Mouse (Mus musculus) liver, embryonic 14.5 days (tissue): ENCODE results near the gene Il17rd. TPM values are rescaled to one million over a fixed set of nuclear protein-coding genes. Genes with fewer than 3 reads are reported as not detected.

Experiments
- ATAC-seq: fragments of 200-750 bp; cut with Nextera tagmentation; 2 replicates; pipeline ENCODE4 v1.8.0; 2017; ENCODE audit warnings: moderate number of reproducible peaks, mild to moderate bottlenecking, moderate library complexity; ENCODE audit not compliant: insufficient read depth
- DNase-seq, 3 experiments: peaks; one replicate each; pipeline ENCODE4 v3.0.0-alpha.2; 2012 to 2013; ENCODE audit warnings: low read depth in 3 of 3, low spot score in 3 of 3
- H3K27ac ChIP-seq: fragments of 300-500 bp; sonication (generic); 2 replicates; pipeline ENCODE4 v1.5.1; 2014; ENCODE audit warnings: moderate library complexity, mild to moderate bottlenecking, control low read depth, inconsistent platforms
- H3K27me3 ChIP-seq: fragments of 300-500 bp; sonication (generic); 2 replicates; pipeline ENCODE4 v1.6.1; 2014; ENCODE audit warnings: mild to moderate bottlenecking, low read length, moderate library complexity; ENCODE audit not compliant: control insufficient read depth, insufficient read depth
- H3K36me3 ChIP-seq: fragments of 300-500 bp; sonication (generic); replicated peaks from 2 replicates; pipeline ENCODE4 v1.6.1; 2014; ENCODE audit warnings: low read depth; ENCODE audit not compliant: control insufficient read depth, insufficient read depth
- H3K4me1 ChIP-seq, 2 experiments: fragments of 200-500 bp in 1 of 2; fragments of 300-500 bp in 1 of 2; sonication (generic) in 1 of 2; replicated peaks; 2 replicates each; pipeline ENCODE4 v1.6.1; 2012 to 2014; ENCODE audit warnings: antibody characterized with exemption in 1 of 2, inconsistent platforms in 1 of 2, low read length in 1 of 2; ENCODE audit not compliant: control insufficient read depth in 2 of 2, insufficient read depth in 2 of 2
- H3K4me2 ChIP-seq: fragments of 300-500 bp; sonication (generic); 2 replicates; pipeline ENCODE4 v1.6.1; 2014; ENCODE audit warnings: low read depth, mild to moderate bottlenecking, control low read depth, moderate library complexity
- H3K4me3 ChIP-seq, 2 experiments: fragments of 200-500 bp in 1 of 2; fragments of 300-500 bp in 1 of 2; sonication (generic) in 1 of 2; 2 replicates each; pipeline ENCODE4 v1.5.1; 2012 to 2014; ENCODE audit warnings: low read depth in 2 of 2, low read length in 2 of 2, mild to moderate bottlenecking in 2 of 2, control low read depth in 1 of 2, inconsistent platforms in 1 of 2, moderate library complexity in 1 of 2; ENCODE audit not compliant: insufficient read depth in 1 of 2
- H3K9ac ChIP-seq: fragments of 300-500 bp; sonication (generic); replicated peaks from 2 replicates; pipeline ENCODE4 v1.6.1; 2014; ENCODE audit warnings: mild to moderate bottlenecking, control low read depth, moderate library complexity
- H3K9me3 ChIP-seq: fragments of 300-500 bp; sonication (generic); 2 replicates; pipeline ENCODE4 v1.6.1; 2016; ENCODE audit warnings: low read length, mixed read lengths; ENCODE audit not compliant: control insufficient read depth
- CTCF ChIP-seq: IDR thresholded peaks from 2 replicates; pipeline ENCODE4 v1.5.1; 2016; ENCODE audit warnings: antibody characterized with exemption, low read depth, control low read depth
- EP300 ChIP-seq: IDR thresholded peaks from 2 replicates; pipeline ENCODE4 v1.6.1; 2016; ENCODE audit warnings: antibody characterized with exemption, low read depth
- WGBS: fragments of 180-500 bp; shearing (Covaris S2); extraction: QIAGEN DNeasy Blood & Tissue Kit; methylation state at CpG from one replicate; pipeline ENCODE4 v1.1.7; 2014; ENCODE audit not compliant: insufficient replicate concordance; 5-methylcytosine and 5-hydroxymethylcytosine counted together
- polyA plus RNA-seq, 2 experiments: library from polyadenylated mRNA; depleted of rRNA in 1 of 2; stranded (reverse) in 1 of 2; unstranded in 1 of 2; fragments of >200 nt; fragmentation: Nextera tagmentation in 1 of 2; extraction: Ambion mirVana in 1 of 2; gene quantifications; 2 replicates each; pipeline versions ENCODE4 v1.2.1 to v1.2.3; 2012 to 2014

The Il17rd gene
- polyA plus RNA-seq, 2 experiments = 0.03 to 0.09 TPM

DNA sequence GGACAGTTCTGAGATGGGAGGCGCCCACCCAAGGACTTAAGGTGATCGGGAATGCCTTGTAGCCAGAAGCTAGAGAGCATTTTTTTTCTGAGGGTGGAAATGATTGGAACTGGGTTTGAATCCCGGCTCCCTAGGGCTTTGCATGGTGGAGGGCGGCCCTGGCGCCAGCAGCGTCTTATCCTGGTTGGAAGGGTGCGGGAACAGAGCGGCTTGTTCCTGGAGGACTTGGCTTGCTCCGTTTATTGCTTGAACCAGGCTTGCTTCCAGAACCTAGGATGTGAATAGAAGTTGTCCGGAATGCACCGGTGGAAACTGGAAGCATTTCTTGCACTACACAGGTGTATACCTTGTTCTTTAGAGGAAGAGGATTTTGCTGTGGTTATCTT is 76.5 kb downstream of the Il17rd start:
- WGBS = 16% methylated on average over 11 of the region's 11 CpGs
- Histone ChIP-seq H3K4me1 (no peaks in the 10 kb centered on the region), H3K27ac (no peak overlapping the region), H3K4me3 (peak overlapping the region; percentile 35 to 47), H3K36me3 (no peaks in the 10 kb centered on the region), H3K27me3 (peaks cover 11% of the 10 kb centered on the region), H3K9ac (no peak overlapping the region), H3K4me2 (peak overlapping the region; percentile 62), H3K9me3 (no peaks in the 10 kb centered on the region)
- TF ChIP-seq EP300 (no peak), CTCF (no peak)
- DNase-seq = no peak
- no peak for ATAC-seq

- Histone ChIP-seq H3K4me1 (no peaks in the 10 kb centered on the region), H3K36me3 (no peaks in the 10 kb centered on the region), H3K4me3 (no peak overlapping the region), H3K9me3 (no peaks in the 10 kb centered on the region), H3K9ac (no peak overlapping the region), H3K27me3 (peaks cover 11% of the 10 kb centered on the region), H3K4me2 (no peak overlapping the region), H3K27ac (no peak overlapping the region)
- ATAC-seq (no peak), DNase-seq (no peak)
- TF ChIP-seq EP300 (no peak), CTCF (no peak)
- WGBS = 49% methylated on average over 6 of the region's 6 CpGs
Measured at GRCm38 (mm10) chr14:27115991-27116390, 77.2 kb downstream of the Il17rd start.

- 49% methylated on average over 4 of the region's 4 CpGs for WGBS
- Histone ChIP-seq H3K36me3 (no peaks in the 10 kb centered on the region), H3K4me2 (no peak overlapping the region), H3K27me3 (peaks cover 11% of the 10 kb centered on the region), H3K4me3 (no peak overlapping the region), H3K9me3 (no peaks in the 10 kb centered on the region), H3K9ac (no peak overlapping the region), H3K4me1 (no peaks in the 10 kb centered on the region), H3K27ac (no peak overlapping the region)
- ATAC-seq = no peak
- TF ChIP-seq CTCF (no peak), EP300 (no peak)
- DNase-seq = no peak
Measured at GRCm38 (mm10) chr14:27116577-27117165, 77.9 kb downstream of the Il17rd start.

DNA sequence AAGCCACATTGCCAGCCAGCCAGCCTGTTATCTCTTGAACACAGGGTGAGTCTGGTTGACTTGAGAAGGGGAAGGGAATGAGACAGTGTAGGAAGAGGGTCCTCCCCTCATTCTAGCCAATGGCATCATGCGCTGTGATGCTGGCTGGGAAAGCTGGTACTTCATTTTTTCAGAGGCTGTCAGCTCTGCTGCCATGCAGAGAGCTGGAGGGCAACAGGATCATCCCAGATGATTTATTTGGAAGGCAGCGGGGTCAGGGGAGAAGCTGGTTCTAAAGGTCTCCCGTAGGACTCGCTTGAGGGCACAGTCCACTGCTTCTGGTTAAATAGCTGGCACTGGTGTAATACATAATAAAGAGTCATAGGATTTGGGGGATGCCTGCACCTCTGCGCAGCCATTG is 79.8 kb downstream of the Il17rd start:
- Histone ChIP-seq H3K9ac (no peak overlapping the region), H3K27ac (no peak overlapping the region), H3K4me1 (no peaks in the 10 kb centered on the region), H3K27me3 (peaks cover 11% of the 10 kb centered on the region), H3K9me3 (no peaks in the 10 kb centered on the region), H3K4me3 (no peak overlapping the region), H3K4me2 (no peak overlapping the region), H3K36me3 (no peaks in the 10 kb centered on the region)
- TF ChIP-seq CTCF = no peak
- no peak for TF ChIP-seq EP300
- ATAC-seq (no peak), DNase-seq (no peak)
- WGBS = 69% methylated on average over 5 of the region's 5 CpGs

DNA sequence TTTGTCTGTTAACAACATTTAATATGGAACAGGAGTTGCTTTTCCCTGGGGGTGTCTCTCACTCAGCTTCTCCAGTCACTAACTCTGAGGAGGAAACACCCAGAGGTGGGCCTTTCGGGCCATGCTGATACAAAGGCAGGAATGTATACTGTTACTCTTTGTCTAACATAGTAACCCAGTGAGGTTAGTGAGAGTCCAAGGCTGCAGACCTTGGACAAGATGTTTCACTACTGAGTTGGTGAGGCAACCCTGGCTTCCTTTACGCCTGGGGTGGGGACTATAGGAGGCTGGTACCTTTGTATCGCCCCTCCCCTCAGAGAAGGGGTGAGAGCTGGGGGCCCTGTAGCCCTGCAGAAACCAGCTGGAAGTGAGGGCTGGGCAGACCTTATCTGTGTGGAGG is 83.9 kb downstream of the Il17rd start:
- Histone ChIP-seq H3K27me3 (no peaks in the 10 kb centered on the region), H3K9me3 (no peaks in the 10 kb centered on the region), H3K4me3 (no peak overlapping the region), H3K4me2 (no peak overlapping the region), H3K9ac (no peak overlapping the region), H3K4me1 (no peaks in the 10 kb centered on the region), H3K36me3 (no peaks in the 10 kb centered on the region), H3K27ac (no peak overlapping the region)
- 49% methylated on average over 3 of the region's 3 CpGs for WGBS
- TF ChIP-seq EP300 (no peak), CTCF (no peak)
- ATAC-seq (no peak), DNase-seq (no peak)

GRCm38 (mm10) chr14:27123543-27123942 is 84.8 kb downstream of the Il17rd start:
- no peaks in the 10 kb centered on the region for H3K36me3 ChIP-seq
- TF ChIP-seq CTCF = no peak
- TF ChIP-seq EP300 = no peak
- H3K27me3 ChIP-seq = no peaks in the 10 kb centered on the region
- H3K4me1 ChIP-seq = no peaks in the 10 kb centered on the region
- H3K9ac ChIP-seq = no peak overlapping the region
- no peak for ATAC-seq
- H3K4me3 ChIP-seq = no peak overlapping the region
- no peak overlapping the region for H3K27ac ChIP-seq
- H3K4me2 ChIP-seq = no peak overlapping the region
- no peaks in the 10 kb centered on the region for H3K9me3 ChIP-seq
- WGBS = 30% methylated on average over 8 of the region's 8 CpGs
- DNase-seq = no peak
